Mouse (Mus musculus) forebrain, embryonic 13.5 days (tissue): Measurements from ENCODE around the gene Gtf2h4. TPM values are rescaled to one million over a fixed set of nuclear protein-coding genes. Genes with fewer than 3 reads are reported as not detected.

Source experiments
- ATAC-seq: fragments of 200-750 bp; cut with Nextera tagmentation; 2 replicates; pipeline ENCODE4 v1.8.0; 2017
- H3K27ac ChIP-seq: fragments of 300-500 bp; sonication (generic); 2 replicates; pipeline ENCODE4 v1.5.1; 2015; ENCODE audit warnings: inconsistent platforms, mild to moderate bottlenecking, moderate library complexity
- H3K27me3 ChIP-seq: fragments of 300-500 bp; sonication (generic); 2 replicates; pipeline ENCODE4 v1.6.1; 2015; ENCODE audit warnings: mild to moderate bottlenecking, inconsistent platforms
- H3K36me3 ChIP-seq: fragments of 300-500 bp; sonication (generic); 2 replicates; pipeline ENCODE4 v1.6.1; 2015; ENCODE audit warnings: mild to moderate bottlenecking, inconsistent platforms; ENCODE audit not compliant: poor library complexity, severe bottlenecking
- H3K4me1 ChIP-seq: fragments of 300-500 bp; sonication (generic); 2 replicates; pipeline ENCODE4 v1.6.1; 2015; ENCODE audit warnings: inconsistent platforms
- H3K4me2 ChIP-seq: fragments of 300-500 bp; sonication (generic); 2 replicates; pipeline ENCODE4 v1.6.1; 2015; ENCODE audit warnings: inconsistent platforms, mild to moderate bottlenecking, moderate library complexity
- H3K4me3 ChIP-seq: fragments of 300-500 bp; sonication (generic); 2 replicates; pipeline ENCODE4 v1.5.1; 2015; ENCODE audit warnings: mild to moderate bottlenecking, inconsistent platforms
- H3K9ac ChIP-seq: fragments of 300-500 bp; sonication (generic); 2 replicates; pipeline ENCODE4 v1.6.1; 2015; ENCODE audit warnings: mild to moderate bottlenecking, inconsistent platforms
- H3K9me3 ChIP-seq: fragments of 300-500 bp; sonication (generic); replicated peaks from 2 replicates; pipeline ENCODE4 v1.6.1; 2016; ENCODE audit warnings: inconsistent platforms
- WGBS: fragments of 180-500 bp; shearing (Covaris S2); methylation state at CpG from one replicate; pipeline ENCODE4 v1.1.7; 2015; 5-methylcytosine and 5-hydroxymethylcytosine counted together
- polyA plus RNA-seq: library from polyadenylated mRNA; unstranded; fragments of >200 nt; fragmentation: Nextera tagmentation; extraction: Ambion mirVana; gene quantifications from 2 replicates; pipeline ENCODE4 v1.2.1, GENCODE M21; 2015

The Gtf2h4 gene
- 36.3 and 42.6 TPM in 2 replicates for polyA plus RNA-seq

DNA sequence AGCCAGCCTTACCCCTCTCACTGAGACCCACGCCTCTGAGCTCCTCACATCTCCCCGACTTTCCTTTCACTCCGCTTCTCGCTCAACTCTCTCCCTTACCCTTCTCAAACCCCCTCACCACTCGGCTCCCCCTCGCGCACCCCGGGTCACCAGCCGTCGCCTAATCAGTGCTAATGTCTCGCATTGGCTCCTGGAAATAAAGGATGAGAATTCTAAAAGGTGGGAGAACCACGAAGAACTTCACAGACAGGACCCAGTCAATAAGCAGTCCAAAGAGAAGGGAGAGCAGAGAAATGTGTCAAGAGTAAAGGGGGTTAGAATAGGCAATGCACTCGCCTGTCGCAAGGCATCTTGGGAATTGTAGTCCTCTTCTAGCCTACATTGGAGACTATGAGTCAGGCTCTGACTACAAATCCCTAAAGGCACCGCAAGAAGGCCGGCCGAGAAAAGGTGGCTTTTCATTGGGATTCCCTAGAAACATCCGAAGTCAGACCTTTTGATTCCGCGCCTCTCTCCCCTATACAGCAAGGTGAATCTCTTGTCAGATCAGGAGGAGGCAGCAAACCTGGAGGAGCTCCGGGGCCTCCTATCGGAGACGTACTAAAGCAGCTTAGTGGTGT, at the start of gene Gtf2h4:
Gene Gtf2h4 (minus strand): TSS at position 324 of the 620 bp plus-strand sequence.
- Histone ChIP-seq H3K9ac (peak within 1 kb of the TSS; percentile 82), H3K4me3 (peak within 1 kb of the TSS; percentile 66), H3K27ac (0 out of 2 replicates have a peak within 1 kb of the TSS, but pooled peaks have one; percentile 35)

DNA sequence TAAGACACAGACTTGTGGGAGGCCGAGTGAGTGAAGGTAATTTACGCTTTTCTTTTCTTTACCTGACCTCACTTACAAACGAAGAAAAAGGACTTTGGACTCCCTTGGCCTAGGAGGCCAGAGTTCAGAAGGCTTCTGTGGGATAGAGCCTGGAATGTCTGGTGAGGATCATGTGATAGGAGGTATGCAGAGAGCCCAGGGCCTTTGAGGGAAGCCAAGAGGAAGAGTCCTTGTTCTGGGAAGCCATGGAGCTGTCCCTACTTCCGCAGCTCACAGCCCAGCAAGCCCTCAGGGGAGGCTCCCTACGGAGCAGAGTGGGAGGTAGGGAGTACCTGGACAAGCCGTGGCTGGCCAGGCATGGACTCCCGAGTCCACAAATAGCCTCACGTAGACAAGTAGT, 48.1 kb upstream of the Gtf2h4 start:
- peaks cover 2% of the 10 kb centered on the region; the same call in 1 of the 2 replicates for H3K27me3 ChIP-seq
- no peak overlapping the region for H3K4me3 ChIP-seq
- no peaks in the 10 kb centered on the region for H3K9me3 ChIP-seq
- H3K27ac ChIP-seq = no peak overlapping the region
- no peak overlapping the region for H3K4me2 ChIP-seq
- 72% methylated on average over 8 of the region's 8 CpGs for WGBS
- H3K9ac ChIP-seq = no peak overlapping the region
- no peaks in the 10 kb centered on the region for H3K36me3 ChIP-seq
- peaks cover 28% of the 10 kb centered on the region for H3K4me1 ChIP-seq
- no peak for ATAC-seq

More for the DNA sequence above, at the start of gene Gtf2h4:
- Histone ChIP-seq H3K4me1 (peaks cover 9% of the 10 kb centered on the region), H3K36me3 (peaks cover 16% of the 10 kb centered on the region; the same call in 1 of the 2 replicates), H3K9me3 (no peaks in the 10 kb centered on the region), H3K27me3 (no peaks in the 10 kb centered on the region), H3K4me2 (peak within 1 kb of the TSS; percentile 79)
- 2% methylated on average over 23 of the region's 23 CpGs for WGBS
- ATAC-seq = peak; percentile 99

DNA sequence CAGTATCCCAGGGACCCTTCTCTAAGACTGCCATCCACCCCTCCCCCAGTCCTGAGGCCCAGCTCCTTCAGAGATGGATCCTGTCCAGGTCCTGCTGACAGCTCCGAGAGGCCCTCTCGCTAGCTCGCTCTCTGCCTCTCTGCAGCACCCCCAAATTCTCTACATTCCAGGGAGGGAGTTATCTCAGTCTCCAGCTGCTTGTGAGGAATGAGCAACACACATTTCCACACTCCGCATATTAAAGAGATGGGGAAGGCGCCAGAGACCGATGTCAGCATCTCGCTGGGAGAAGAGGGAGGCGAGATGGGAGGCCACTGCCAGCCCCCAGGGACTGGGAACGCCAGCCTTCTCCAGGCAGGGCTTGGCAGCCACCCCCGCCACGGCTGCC, 46.8 kb upstream of the Gtf2h4 start:
- Histone ChIP-seq H3K4me1 (peaks cover 23% of the 10 kb centered on the region), H3K9me3 (no peaks in the 10 kb centered on the region), H3K36me3 (no peaks in the 10 kb centered on the region), H3K27me3 (no peaks in the 10 kb centered on the region), H3K4me3 (peak overlapping the region; percentile 4; the same call in 1 of the 2 replicates), H3K4me2 (peak overlapping the region; percentile 42), H3K27ac (peak overlapping the region; percentile 84), H3K9ac (peak overlapping the region; percentile 51)
- ATAC-seq = peak; percentile 72
- WGBS = 5% methylated on average over 11 of the region's 11 CpGs

DNA sequence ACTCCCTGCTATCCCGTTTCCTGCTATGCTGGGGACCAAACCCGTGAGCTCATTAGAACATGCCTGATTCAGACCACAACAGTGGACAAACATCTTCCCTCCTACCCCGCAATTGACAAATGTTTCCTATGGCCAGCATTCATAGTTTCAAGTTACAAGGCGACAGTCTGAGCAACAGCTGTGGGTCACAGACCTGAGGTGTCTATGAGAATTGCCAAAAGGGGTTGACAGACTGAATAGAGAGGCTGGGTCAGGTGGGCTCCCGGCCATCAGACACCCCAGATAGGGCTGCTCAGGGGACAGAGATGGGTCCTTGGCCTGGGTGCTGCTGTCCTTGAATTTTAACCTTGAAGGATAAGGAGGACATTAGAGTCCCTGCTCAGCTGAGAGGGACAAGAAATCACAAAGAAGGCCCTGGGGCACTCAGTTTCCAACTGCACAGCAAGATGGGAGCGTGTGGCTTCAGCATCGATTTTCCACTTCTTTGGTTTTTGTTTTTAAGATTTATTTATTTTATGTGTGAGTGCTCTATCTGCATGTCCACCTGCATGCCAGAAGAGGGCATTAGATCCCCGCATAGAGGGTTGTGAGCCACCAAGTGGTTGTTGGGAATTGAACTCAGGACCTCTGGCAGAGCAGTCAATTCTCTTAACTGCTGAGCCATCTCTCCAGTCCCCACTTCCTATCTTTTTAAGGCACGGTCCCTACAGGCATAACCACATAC, 46.2 kb upstream of the Gtf2h4 start:
- H3K4me3 ChIP-seq = no peak overlapping the region
- H3K36me3 ChIP-seq = no peaks in the 10 kb centered on the region
- H3K4me1 ChIP-seq = peaks cover 21% of the 10 kb centered on the region
- H3K27ac ChIP-seq = peak overlapping the region; percentile 84
- ATAC-seq = no peak
- peak overlapping the region; percentile 42; the same call in 1 of the 2 replicates for H3K4me2 ChIP-seq
- no peaks in the 10 kb centered on the region for H3K9me3 ChIP-seq
- H3K9ac ChIP-seq = no peak overlapping the region
- H3K27me3 ChIP-seq = no peaks in the 10 kb centered on the region
- WGBS = 61% methylated on average over 9 of the region's 9 CpGs

DNA sequence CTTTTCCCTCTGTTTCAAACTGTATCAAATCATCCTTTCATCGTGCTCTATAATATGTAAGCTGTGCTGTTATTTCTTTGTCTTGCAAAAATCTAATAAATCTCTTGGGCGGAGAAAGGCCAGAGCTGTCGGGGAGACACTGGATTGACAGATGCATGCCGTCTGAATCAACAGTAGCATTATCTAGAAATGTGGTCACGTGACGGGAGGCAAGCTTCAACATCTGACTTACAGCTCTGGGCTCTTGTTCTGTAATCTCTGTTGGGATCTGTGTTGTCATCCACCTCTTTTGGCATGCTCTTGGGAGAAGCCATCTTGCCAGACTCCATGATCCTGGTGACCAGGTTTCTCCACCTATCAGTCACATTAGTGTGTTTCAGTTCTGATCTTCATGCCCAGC, 43.5 kb upstream of the Gtf2h4 start:
- Histone ChIP-seq H3K4me1 (peaks cover 23% of the 10 kb centered on the region), H3K9me3 (no peaks in the 10 kb centered on the region), H3K27ac (no peak overlapping the region), H3K27me3 (no peaks in the 10 kb centered on the region), H3K36me3 (no peaks in the 10 kb centered on the region), H3K4me3 (no peak overlapping the region), H3K9ac (no peak overlapping the region), H3K4me2 (no peak overlapping the region)
- 87% methylated on average over 6 of the region's 6 CpGs for WGBS
- ATAC-seq = no peak

DNA sequence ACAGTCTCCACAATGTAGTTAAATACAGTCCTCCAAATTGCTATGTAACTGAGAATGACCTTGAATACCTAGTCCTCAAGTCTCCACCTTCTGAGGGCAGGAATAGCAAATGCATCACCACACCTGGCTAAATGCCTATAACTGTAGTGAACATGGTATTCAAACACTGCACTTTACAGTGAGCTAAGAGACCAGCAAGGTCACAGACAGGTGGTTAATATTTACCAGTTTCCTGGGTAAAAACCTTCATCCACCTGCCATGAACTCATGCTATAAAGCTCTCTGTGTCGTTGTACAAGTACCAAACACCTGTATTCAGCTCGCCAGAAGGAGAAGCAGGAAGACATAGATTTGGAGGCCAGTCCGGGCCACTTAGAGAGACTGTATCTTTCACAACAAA, 42.6 kb upstream of the Gtf2h4 start:
- H3K4me3 ChIP-seq = no peak overlapping the region
- H3K4me1 ChIP-seq = peaks cover 33% of the 10 kb centered on the region
- H3K9ac ChIP-seq = no peak overlapping the region
- WGBS = 90% methylated on average over 3 of the region's 3 CpGs
- no peaks in the 10 kb centered on the region for H3K9me3 ChIP-seq
- H3K4me2 ChIP-seq = no peak overlapping the region
- ATAC-seq = no peak
- H3K27me3 ChIP-seq = no peaks in the 10 kb centered on the region
- no peaks in the 10 kb centered on the region for H3K36me3 ChIP-seq
- H3K27ac ChIP-seq = no peak overlapping the region

DNA sequence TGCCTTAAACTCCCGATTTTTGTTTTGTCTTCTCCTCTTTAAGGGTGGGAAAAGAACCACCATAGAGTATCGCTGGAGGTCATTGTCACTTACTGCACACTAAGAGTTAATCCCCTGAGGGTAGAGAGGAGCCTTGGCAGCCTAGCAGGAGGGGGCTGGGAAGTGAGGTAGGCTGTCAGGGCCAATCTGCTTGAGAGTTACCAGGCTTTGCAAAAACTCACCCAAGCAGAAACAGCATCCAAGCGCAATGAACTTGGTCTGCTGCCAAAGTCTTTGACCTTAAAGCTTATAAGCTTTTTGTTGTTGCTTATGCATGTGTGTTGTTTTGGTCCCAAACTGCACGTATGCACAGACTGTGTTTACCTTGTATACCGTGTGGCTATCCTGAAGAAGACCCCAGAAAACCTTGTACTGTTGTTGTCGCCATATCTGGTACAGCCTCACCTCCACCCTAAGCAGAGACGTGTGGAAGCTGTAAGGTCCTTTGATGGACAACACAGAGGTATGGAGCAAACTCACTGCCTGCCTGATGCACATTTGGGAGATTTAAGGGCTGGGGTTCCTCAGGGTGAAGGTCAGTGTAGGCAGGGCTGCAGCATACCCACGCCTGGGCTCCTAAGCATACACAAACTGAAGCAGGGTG, 37.3 kb upstream of the Gtf2h4 start:
- Histone ChIP-seq H3K9ac (peak overlapping the region; percentile 34; the same call in 1 of the 2 replicates), H3K36me3 (no peaks in the 10 kb centered on the region), H3K27ac (peak overlapping the region; percentile 89), H3K4me2 (peak overlapping the region; percentile 45), H3K4me1 (peaks cover 35% of the 10 kb centered on the region), H3K27me3 (no peaks in the 10 kb centered on the region), H3K9me3 (no peaks in the 10 kb centered on the region), H3K4me3 (no peak overlapping the region)
- 9% methylated on average over 8 of the region's 8 CpGs for WGBS
- peak; percentile 92 for ATAC-seq

DNA sequence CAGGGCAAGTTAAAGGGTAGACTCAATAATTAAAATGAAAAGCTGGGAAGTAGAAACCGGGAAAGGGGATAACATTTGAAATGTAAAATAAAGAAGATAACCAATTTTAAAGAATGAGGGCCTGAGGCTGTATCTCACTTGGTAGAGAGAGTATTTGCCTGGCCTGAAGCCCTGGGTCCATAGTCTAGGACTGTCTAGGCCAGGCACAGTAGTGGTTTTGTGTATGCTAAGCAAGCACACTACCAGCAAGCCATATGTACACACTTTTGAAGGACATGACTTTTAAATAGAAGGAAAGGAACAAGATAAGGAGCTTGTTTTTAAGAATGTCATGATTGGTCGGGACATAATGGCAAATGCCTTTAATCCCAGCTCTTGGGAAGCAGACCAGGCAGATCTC, 35.1 kb upstream of the Gtf2h4 start:
- H3K4me2 ChIP-seq = no peak overlapping the region
- no peak overlapping the region for H3K4me3 ChIP-seq
- H3K9me3 ChIP-seq = no peaks in the 10 kb centered on the region
- WGBS = 79% methylated on average over 2 of the region's 2 CpGs
- H3K27ac ChIP-seq = no peak overlapping the region
- no peaks in the 10 kb centered on the region for H3K27me3 ChIP-seq
- no peaks in the 10 kb centered on the region for H3K36me3 ChIP-seq
- no peak for ATAC-seq
- H3K4me1 ChIP-seq = peaks cover 55% of the 10 kb centered on the region
- no peak overlapping the region for H3K9ac ChIP-seq

DNA sequence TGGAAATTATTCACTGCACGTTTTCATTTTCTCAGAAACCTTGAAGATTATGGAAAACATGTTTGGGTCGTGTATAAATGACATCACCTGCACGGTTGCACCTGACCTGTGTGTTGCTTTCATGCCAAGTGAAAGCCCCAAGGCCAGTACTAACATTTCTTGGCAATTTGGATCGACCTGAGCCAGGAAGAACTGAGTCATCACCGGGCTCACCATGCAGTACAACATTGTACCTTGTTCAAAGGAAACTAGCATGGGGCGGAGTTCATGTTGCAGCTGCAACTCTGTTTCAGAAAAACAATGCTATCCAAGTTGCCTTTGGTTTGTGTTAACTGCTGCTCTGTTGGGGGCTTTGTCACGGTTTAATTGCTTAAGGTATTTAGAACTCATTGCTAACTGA, 34.4 kb upstream of the Gtf2h4 start:
- Histone ChIP-seq H3K36me3 (no peaks in the 10 kb centered on the region), H3K4me3 (no peak overlapping the region), H3K9me3 (no peaks in the 10 kb centered on the region), H3K4me2 (no peak overlapping the region), H3K4me1 (peaks cover 56% of the 10 kb centered on the region), H3K27me3 (no peaks in the 10 kb centered on the region), H3K9ac (no peak overlapping the region), H3K27ac (no peak overlapping the region)
- no peak for ATAC-seq
- WGBS = 58% methylated on average over 7 of the region's 7 CpGs

DNA sequence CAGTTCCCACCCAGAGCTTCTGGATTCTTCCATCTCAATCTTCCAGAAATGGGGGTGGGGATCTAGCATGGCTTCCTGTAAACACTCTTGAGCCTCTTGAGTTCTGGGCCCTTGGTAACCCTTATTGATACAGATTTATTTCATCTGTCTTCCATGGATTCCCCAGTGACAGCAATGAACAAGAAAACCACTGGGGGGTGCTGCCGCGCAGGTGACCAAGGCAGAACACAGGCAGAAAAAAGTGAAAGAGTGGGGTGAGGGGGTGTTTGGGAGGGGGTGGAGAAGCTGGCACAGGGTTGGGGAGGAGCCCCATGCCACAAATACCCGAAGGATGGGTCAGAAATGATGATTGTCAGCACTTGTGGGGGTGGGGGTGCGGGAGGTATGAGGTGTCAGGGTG, 32.3 kb upstream of the Gtf2h4 start:
- no peak overlapping the region for H3K4me3 ChIP-seq
- peaks cover 56% of the 10 kb centered on the region for H3K4me1 ChIP-seq
- H3K27me3 ChIP-seq = no peaks in the 10 kb centered on the region
- no peak overlapping the region for H3K9ac ChIP-seq
- no peaks in the 10 kb centered on the region for H3K9me3 ChIP-seq
- no peak overlapping the region for H3K4me2 ChIP-seq
- ATAC-seq = no peak
- H3K27ac ChIP-seq = peak overlapping the region; percentile 99
- 22% methylated on average over 4 of the region's 4 CpGs for WGBS
- H3K36me3 ChIP-seq = no peaks in the 10 kb centered on the region

DNA sequence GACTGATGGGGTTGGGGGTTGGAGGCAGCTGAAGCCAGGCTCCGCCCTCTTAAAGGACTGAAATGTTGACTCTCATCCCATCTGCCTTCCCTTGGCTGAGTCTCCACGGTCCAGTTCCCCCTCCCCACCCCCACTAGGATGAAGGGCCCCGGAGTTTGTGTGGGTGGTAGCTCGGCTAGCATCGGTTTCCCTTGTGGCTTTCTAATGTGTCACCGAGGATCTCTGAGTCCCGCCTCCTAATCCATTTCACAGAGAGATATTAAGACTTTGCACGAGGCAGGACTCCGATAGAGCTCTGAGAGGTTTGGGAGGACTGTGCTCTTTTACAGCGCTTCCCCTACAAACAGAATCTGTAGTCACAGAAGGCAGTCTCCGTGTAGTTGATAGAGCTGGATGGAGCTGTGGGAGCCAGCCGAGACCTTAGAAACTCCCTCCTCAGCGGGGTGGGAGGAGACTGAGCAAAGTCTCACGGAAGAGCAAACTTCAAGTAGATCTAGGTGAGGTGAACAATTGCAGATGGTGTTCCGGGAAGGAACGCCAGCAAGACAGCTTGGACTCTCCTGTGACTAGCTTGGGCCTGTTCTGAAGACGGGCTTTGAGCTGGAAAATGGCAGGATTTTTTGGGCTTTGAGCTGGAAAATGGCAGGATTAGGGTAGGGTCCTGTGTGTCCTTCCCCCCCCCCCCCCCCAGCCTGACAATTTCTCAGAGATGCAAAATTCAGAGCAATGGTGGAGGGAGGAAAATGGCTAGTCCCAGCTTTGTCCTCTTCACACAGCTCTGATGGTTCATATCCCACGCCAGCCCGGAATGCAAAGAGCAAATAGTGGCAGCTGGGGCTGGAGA, 31.3 kb upstream of the Gtf2h4 start, which contains the start of gene Ddr1:
Gene Ddr1 (minus strand): TSS at position 1 of the 844 bp plus-strand sequence.
- H3K27me3 ChIP-seq = no peaks in the 10 kb centered on the region
- peaks cover 49% of the 10 kb centered on the region for H3K4me1 ChIP-seq
- no peaks in the 10 kb centered on the region for H3K36me3 ChIP-seq
- WGBS = 6% methylated on average over 19 of the region's 19 CpGs
- peak within 1 kb of the TSS; percentile 88 for H3K4me2 ChIP-seq
- peak within 1 kb of the TSS; percentile 93 for H3K9ac ChIP-seq
- ATAC-seq = peak; percentile 46
- H3K4me3 ChIP-seq = peak within 1 kb of the TSS; percentile 79
- H3K27ac ChIP-seq = peak within 1 kb of the TSS; percentile 99
- no peaks in the 10 kb centered on the region for H3K9me3 ChIP-seq
